Mouse (Mus musculus): ENCODE results near the gene Hoxb4.

The Hoxb4 gene

DNA sequence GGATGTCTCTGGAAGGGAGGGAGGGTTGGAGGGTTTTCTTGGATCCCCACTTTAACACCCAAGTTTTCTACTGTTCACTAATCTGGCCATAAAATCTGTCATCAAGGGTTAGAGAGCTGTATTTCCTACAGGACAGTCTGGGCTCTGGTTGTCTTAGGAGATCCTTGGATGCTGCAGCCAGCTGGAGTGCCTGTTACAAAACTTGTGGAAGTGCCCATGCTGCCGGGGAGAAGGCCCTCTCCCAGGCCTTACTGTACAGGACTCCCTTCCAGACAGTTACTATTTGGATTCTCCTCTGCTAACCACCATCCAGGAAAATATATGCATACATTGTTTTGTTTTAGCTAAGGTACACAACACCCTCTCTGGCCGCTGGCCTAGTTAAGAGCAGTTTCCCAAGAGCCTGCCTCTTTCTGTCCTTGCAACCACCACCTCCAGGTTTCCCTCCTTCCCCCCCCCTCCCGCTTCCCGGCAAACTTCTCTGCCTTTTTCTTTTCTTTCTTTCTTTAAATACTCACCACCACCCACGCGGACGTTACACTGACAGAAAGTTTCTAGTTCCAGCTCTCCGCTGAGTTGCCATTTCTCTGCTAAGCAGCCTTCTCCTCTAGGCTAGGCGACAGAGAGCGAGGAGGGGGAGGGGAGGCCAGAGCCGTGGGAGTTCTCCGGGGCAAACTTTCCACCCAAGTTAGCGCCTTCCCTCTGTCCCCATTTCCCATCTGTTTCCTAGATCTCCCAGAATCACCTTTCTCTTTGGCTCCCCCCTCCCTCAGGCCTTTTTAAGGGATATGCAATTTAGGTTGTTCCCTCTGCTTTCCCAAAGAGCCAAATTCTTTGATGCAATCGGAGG, 31.6 kb downstream of the Hoxb4 start:
- no peak for DNase-seq (ENCODE audit: low read depth, low spot score)

DNA sequence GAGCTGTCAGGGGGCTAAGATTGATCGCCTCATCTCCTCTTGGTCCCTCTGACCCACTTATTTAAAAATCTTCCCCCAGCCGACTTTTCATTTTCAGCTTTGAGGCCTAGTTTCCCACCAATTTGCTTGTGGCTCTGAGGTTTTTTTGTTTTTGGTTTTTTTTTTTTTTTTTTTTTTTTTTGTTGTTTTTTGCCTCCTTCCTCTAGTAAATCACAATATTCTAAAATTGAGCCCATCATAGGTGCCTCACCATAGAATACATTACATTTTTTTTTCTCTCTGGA, 32.2 kb downstream of the Hoxb4 start, which contains the start of gene Hoxb2:
Gene Hoxb2 (plus strand): TSS at position 185 of the 284 bp plus-strand sequence.
- DNase-seq (ENCODE audit: low read depth, low spot score) = no peak

DNA sequence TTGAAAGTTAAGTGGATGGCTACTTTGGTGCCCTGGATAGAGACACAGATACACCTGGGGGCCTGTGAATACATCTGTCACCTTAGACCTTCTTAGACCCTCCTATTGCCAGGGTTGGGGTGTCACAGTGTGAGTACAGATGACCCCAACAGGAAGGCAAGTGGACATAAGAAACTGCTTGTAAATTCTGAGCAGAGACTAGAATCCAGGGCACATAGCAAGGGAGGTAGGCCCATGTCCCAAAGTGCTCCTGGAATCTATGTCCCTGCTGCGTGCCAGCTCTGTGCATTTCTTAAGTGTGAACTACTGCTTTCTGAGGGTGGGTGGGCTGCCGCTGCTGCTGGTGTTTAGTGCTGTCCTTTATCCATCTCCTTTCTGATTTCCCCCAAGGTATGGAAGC, 32.7 kb downstream of the Hoxb4 start:
- DNase-seq (ENCODE audit: low read depth, low spot score) = no peak

DNA sequence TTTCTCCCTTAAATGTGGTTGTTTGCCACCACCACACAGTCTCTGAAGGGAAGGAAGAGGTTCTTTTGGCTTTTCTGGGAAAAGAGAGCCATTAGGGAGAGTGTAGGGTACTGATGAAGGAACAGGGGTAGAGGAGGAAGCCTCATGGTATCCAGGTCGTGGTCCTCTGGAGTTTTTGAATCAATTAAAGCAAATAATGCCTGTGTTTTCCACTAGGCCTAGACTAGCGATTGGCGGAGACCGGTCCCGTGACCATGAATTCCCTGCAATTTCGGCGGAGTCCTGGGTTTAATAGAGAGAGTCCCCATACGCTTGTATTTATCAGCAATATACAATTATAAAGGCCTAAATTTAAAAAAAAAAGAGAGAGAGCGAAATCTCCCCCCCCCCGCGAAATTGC, 33.2 kb downstream of the Hoxb4 start:
- no peak for DNase-seq (ENCODE audit: low read depth, low spot score)

- no peak for DNase-seq (ENCODE audit: low read depth, low spot score)
Observed at GRCm38 (mm10) chr11:96351831-96352230, 33.8 kb downstream of the Hoxb4 start.

- DNase-seq (ENCODE audit: low read depth, low spot score) = no peak
Observed at GRCm38 (mm10) chr11:96352691-96353521, 34.8 kb downstream of the Hoxb4 start.

DNA sequence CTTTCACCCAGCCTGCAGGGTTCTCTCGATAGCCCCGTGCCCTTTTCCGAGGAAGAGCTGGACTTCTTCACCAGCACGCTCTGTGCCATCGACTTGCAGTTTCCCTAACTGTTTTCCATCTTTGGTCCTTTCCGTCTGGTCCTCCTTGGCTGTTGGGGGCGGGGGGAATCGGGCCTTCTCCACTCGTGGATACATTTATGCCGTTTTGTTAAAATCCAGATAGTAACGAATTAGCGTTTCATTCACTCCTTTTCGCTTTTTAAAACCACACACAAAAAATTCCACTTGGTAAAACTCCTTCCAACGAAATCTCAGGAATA, 35.4 kb downstream of the Hoxb4 start:
- no peak for DNase-seq (ENCODE audit: low read depth, low spot score)

DNA sequence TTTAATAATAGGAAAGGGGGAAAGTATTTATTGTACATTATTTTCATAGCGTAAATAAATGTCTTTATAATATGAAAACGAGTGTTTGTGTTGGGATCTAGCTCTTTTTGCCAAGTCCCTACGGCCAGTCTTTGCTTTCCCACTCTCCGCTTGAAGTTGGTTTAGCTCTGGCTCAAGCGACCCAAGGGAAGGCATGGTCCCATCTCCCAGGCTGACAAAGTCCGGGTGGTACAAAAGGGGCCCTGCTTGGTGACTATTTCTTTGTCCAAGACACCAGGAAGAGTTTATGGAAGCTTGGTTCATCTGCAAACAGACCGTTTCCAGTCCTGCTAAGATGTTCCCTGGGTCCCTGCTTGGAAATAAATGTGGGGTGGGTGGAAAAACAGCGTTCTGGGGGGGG, 35.9 kb downstream of the Hoxb4 start:
- DNase-seq (ENCODE audit: low read depth, low spot score) = no peak

- no peak for DNase-seq (ENCODE audit: low read depth, low spot score)
Observed at GRCm38 (mm10) chr11:96354376-96354775, 36.3 kb downstream of the Hoxb4 start.

GRCm38 (mm10) chr11:96354801-96355311, 36.8 kb downstream of the Hoxb4 start:
- no peak for DNase-seq (ENCODE audit: low read depth, low spot score)

- no peak for DNase-seq (ENCODE audit: low read depth, low spot score)
Observed at GRCm38 (mm10) chr11:96363807-96364206, 45.7 kb downstream of the Hoxb4 start.

DNA sequence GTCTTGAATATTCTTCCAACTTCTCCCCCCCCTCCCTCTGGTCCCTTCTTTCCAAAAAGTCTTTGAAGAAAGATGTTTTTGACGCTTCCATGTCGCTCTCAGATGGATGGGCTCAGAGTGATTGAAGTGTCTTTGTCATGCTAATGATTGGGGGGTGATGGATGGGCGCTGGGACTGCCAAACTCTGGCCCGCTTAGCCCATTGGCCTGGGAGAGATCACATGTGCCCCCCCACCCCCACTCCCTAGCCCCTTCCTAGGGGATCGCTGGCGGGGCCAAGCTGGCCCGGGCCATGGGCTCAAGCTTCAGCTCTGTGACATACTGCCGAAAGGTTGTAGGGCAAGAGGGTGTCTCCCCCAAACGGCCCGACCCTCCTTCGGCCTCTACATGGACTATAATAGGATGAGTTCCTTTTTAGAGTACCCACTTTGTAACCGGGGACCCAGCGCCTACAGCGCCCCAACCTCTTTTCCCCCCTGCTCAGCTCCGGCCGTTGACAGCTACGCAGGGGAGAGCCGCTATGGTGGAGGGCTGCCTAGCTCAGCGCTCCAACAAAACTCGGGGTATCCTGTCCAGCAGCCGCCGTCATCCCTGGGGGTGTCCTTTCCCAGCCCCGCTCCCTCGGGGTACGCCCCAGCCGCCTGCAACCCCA, 47.5 kb downstream of the Hoxb4 start, which contains the start of gene Hoxb1:
Gene Hoxb1 (plus strand): TSS at position 312 of the 651 bp plus-strand sequence.
- no peak for DNase-seq (ENCODE audit: low read depth, low spot score)

DNA sequence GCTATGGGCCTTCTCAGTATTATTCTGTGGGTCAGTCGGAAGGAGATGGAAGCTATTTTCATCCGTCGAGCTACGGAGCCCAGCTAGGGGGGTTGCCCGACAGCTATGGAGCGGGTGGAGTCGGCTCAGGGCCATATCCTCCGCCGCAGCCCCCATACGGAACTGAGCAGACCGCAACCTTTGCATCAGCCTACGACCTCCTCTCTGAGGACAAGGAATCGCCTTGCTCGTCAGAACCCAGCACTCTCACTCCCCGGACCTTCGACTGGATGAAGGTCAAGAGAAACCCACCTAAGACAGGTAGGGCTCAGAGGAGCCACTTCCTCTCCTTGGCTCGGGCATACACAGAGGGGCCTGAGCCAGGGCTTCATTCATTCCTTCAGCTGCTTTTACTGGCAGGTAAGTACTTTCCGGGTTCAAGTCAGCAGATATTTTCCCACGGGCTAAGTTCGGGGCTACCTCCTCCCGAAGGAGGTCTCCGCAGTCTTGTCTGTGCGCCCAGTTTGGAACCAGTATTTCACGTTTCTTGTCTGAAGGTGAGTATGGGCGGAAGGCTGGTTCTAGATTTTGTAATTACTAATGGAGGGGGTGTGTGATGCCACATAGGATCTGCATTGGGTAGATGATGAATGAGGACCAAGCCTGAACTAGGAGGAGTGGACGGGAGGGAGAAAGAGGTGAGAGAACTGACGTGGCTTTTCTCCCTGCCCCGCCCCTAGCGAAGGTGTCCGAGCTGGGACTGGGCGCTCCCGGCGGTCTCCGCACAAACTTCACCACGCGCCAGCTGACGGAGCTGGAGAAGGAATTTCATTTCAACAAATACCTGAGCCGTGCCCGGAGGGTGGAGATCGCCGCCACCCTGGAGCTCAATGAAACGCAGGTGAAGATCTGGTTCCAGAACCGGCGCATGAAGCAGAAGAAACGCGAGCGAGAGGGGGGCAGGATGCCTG, 48.3 kb downstream of the Hoxb4 start:
- no peak for DNase-seq (ENCODE audit: low read depth, low spot score)

DNA sequence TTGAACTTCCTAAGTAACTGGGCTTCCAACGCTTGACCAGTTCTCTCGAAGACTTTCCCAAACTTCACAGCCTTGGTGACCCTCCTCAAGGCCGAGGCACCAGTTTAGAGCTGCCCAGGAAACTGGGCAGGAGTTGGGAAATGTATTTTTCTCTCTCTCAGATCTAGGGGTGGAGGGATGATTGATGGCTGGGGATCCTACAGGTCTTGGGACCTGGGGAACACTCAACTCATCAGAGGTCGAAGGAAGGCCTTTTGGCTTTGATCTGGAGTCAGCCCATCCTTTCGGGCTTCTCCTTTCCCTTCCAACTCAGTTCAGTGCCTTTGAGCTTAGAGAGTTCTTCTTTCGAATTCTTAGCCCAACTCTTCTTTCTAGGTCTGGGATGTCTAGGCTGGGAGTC, 49.1 kb downstream of the Hoxb4 start:
- no peak for DNase-seq (ENCODE audit: low read depth, low spot score)

GRCm38 (mm10) chr11:96368686-96369085, 50.6 kb downstream of the Hoxb4 start:
- DNase-seq (ENCODE audit: low read depth, low spot score) = no peak

- no peak for DNase-seq (ENCODE audit: low read depth, low spot score)
Observed at GRCm38 (mm10) chr11:96369140-96369539, 51.1 kb downstream of the Hoxb4 start.

Data from skeletal muscle tissue, adult 2 months (tissue).